Mouse (Mus musculus) forebrain, embryonic 13.5 days (tissue): Measurements from ENCODE around the gene Cd3d. TPM values are rescaled to one million over a fixed set of nuclear protein-coding genes. Genes with fewer than 3 reads are reported as not detected.
"Not testable (repeated sequence)": the region's sequence is repeated elsewhere in the genome, so short reads cannot be mapped to it uniquely, and the experiment has no call there.

Experiments used
- ATAC-seq: fragments of 200-750 bp; cut with Nextera tagmentation; 2 replicates; pipeline ENCODE4 v1.8.0; 2017
- H3K27ac ChIP-seq: fragments of 300-500 bp; sonication (generic); 2 replicates; pipeline ENCODE4 v1.5.1; 2015; ENCODE audit warnings: inconsistent platforms, mild to moderate bottlenecking, moderate library complexity
- H3K27me3 ChIP-seq: fragments of 300-500 bp; sonication (generic); 2 replicates; pipeline ENCODE4 v1.6.1; 2015; ENCODE audit warnings: mild to moderate bottlenecking, inconsistent platforms
- H3K36me3 ChIP-seq: fragments of 300-500 bp; sonication (generic); 2 replicates; pipeline ENCODE4 v1.6.1; 2015; ENCODE audit warnings: mild to moderate bottlenecking, inconsistent platforms; ENCODE audit not compliant: poor library complexity, severe bottlenecking
- H3K4me1 ChIP-seq: fragments of 300-500 bp; sonication (generic); 2 replicates; pipeline ENCODE4 v1.6.1; 2015; ENCODE audit warnings: inconsistent platforms
- H3K4me2 ChIP-seq: fragments of 300-500 bp; sonication (generic); 2 replicates; pipeline ENCODE4 v1.6.1; 2015; ENCODE audit warnings: inconsistent platforms, mild to moderate bottlenecking, moderate library complexity
- H3K4me3 ChIP-seq: fragments of 300-500 bp; sonication (generic); 2 replicates; pipeline ENCODE4 v1.5.1; 2015; ENCODE audit warnings: mild to moderate bottlenecking, inconsistent platforms
- H3K9ac ChIP-seq: fragments of 300-500 bp; sonication (generic); 2 replicates; pipeline ENCODE4 v1.6.1; 2015; ENCODE audit warnings: mild to moderate bottlenecking, inconsistent platforms
- H3K9me3 ChIP-seq: fragments of 300-500 bp; sonication (generic); replicated peaks from 2 replicates; pipeline ENCODE4 v1.6.1; 2016; ENCODE audit warnings: inconsistent platforms
- WGBS: fragments of 180-500 bp; shearing (Covaris S2); methylation state at CpG from one replicate; pipeline ENCODE4 v1.1.7; 2015; 5-methylcytosine and 5-hydroxymethylcytosine counted together
- polyA plus RNA-seq: library from polyadenylated mRNA; unstranded; fragments of >200 nt; fragmentation: Nextera tagmentation; extraction: Ambion mirVana; gene quantifications from 2 replicates; pipeline ENCODE4 v1.2.1, GENCODE M21; 2015

The Cd3d gene
- not detected in 2 replicates for polyA plus RNA-seq

DNA sequence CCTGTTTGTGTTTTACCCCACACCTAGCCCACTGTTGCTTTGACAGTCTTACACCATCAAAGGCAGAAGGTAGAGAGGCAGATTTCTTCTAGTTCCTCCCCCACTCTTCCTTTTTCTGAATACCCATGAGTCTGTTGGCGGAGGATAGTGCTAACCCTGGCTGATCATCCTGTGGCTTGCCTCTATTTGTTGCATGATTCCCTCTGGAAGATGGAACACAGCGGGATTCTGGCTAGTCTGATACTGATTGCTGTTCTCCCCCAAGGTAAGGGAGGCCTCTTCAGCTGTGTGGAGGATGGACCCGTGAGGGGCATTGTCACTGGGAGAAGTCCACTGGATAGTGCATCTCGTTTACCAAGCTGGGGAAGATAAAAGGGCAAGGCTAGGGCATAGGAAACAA is at the start of gene Cd3d:
TSS of gene Cd3d (plus strand) at position 111 of the 400 bp plus-strand sequence.
- no peak within 1 kb of the TSS for H3K4me2 ChIP-seq
- 75% methylated on average over 4 of the region's 4 CpGs for WGBS
- H3K36me3 ChIP-seq = no peaks in the 10 kb centered on the region
- no peak within 1 kb of the TSS for H3K27ac ChIP-seq
- H3K4me1 ChIP-seq = no peaks in the 10 kb centered on the region
- no peak within 1 kb of the TSS for H3K9ac ChIP-seq
- H3K4me3 ChIP-seq = no peak within 1 kb of the TSS
- no peak for ATAC-seq
- H3K9me3 ChIP-seq = no peaks in the 10 kb centered on the region
- H3K27me3 ChIP-seq = peaks cover 8% of the 10 kb centered on the region; the same call in 1 of the 2 replicates

DNA sequence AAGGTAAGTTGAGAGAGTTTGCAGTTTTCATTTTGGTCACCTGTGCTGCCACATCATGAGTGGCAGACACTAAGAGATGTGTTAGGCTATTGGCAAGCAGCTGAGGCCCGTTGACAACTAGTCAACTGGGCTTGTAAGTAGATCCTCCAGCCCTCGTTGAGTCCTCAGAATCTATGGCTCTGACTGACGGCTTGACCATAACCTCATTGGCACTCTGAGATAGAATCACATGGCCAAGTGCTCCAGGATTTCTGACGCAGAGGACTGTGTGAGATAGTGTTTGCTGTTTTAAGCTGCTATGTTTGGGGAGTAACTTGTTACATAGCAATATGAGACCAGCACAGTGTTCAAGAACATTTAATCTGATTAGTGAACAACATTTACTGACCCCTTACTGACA is 39.8 kb upstream of the Cd3d start:
- Histone ChIP-seq H3K27me3 (no peaks in the 10 kb centered on the region), H3K4me2 (no peak overlapping the region), H3K9me3 (no peaks in the 10 kb centered on the region), H3K4me1 (no peaks in the 10 kb centered on the region), H3K27ac (no peak overlapping the region), H3K36me3 (peaks cover 94% of the 10 kb centered on the region), H3K9ac (no peak overlapping the region), H3K4me3 (no peak overlapping the region)
- no peak for ATAC-seq
- 87% methylated on average over 4 of the region's 4 CpGs for WGBS

DNA sequence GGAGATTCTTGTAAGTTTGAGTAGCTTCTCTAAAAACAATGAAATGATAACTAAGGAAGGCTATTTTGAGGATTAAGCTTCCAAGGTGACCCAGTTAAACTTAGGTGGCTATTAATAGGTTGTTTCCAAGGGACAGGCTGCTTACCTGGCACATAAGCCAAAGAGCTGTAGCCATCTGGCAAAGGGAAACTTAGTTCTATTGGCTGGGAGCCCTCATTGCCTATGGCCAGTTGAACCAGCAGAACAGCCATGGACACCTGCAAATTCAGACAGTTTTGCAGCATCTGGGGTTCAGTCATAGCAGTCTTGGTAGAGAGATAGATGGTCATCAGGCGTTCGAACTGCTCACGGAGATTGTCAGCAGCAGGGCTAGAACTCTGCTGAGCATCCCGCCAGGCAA is 39.2 kb upstream of the Cd3d start:
- Histone ChIP-seq H3K36me3 (peaks cover 94% of the 10 kb centered on the region), H3K27me3 (no peaks in the 10 kb centered on the region), H3K4me1 (no peaks in the 10 kb centered on the region), H3K9me3 (no peaks in the 10 kb centered on the region), H3K9ac (no peak overlapping the region), H3K4me2 (no peak overlapping the region), H3K4me3 (no peak overlapping the region), H3K27ac (no peak overlapping the region)
- WGBS = 98% methylated on average over 4 of the region's 4 CpGs
- no peak for ATAC-seq

DNA sequence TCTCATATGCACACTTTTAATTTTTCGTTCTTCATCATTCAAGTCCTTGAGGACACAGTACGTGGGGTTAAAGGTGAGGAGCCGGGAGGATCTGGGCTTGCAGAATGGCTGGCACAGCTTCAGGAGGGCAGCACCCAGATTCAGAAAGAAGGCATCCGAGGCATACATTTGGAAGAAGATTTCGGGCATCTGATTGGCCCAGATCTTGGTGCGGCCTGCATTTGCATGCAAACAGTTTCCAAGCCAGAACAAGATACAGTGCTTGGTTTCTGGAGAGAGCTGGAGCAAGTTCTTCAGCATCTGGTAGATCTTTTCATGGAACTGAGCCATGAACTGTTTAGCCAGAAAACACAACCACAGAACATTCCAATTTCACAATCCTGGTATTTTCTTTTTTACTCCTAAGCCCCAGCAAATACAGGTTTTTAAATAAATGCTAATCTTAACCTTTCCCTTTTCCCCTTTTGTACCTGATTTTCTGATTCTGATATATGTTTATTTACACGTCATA is 35.3 kb upstream of the Cd3d start:
- 96% methylated on average over 7 of the region's 7 CpGs for WGBS
- Histone ChIP-seq H3K4me2 (no peak overlapping the region), H3K27ac (no peak overlapping the region), H3K4me1 (no peaks in the 10 kb centered on the region), H3K36me3 (peaks cover 98% of the 10 kb centered on the region), H3K9me3 (no peaks in the 10 kb centered on the region), H3K4me3 (no peak overlapping the region), H3K9ac (no peak overlapping the region), H3K27me3 (no peaks in the 10 kb centered on the region)
- ATAC-seq = no peak

DNA sequence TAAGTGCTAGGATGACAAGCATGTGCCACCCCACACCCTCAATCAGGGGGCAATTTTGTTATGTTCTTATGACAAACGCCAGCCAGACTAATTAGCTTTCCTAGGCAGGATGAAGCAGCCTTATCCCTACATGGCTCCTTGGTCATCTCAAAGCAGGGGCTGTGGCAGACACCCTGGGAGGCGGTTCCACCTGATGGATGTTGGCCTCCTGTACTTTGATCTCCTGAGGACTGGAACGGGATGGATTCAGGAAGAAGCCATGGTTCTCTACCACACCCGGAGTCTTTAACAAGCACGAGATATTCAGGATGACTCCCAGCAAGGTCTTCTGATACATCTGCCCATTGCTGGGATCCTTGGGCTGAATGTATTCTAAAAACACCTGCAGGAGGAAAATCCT is 33.8 kb upstream of the Cd3d start:
- Histone ChIP-seq H3K27me3 (no peaks in the 10 kb centered on the region), H3K36me3 (peaks cover 97% of the 10 kb centered on the region), H3K9ac (no peak overlapping the region), H3K27ac (no peak overlapping the region), H3K9me3 (no peaks in the 10 kb centered on the region), H3K4me1 (no peaks in the 10 kb centered on the region), H3K4me2 (no peak overlapping the region), H3K4me3 (no peak overlapping the region)
- WGBS = 89% methylated on average over 5 of the region's 5 CpGs
- ATAC-seq = no peak

DNA sequence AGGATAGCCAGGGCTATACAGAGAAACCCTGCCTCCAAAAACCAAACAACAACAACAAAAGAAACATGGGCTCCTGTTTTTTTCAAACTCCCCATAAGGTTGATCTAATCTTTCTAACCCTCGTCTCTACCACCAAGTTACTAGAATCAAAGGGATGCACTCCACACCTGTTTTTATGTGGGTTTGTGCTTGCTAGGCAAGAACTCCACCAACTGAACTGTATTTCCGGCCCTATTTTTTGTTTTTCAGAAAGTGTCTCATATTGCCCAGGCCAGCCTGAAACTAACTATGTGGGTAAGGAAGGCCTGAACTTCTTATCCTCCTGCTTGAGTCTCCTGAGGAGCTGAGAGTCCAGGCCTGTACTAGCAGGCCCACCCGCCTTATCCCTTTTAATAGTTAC is 27.2 kb upstream of the Cd3d start:
- no peak overlapping the region for H3K27ac ChIP-seq
- H3K9ac ChIP-seq = no peak overlapping the region
- peaks cover 82% of the 10 kb centered on the region for H3K36me3 ChIP-seq
- H3K27me3 ChIP-seq = no peaks in the 10 kb centered on the region
- 88% methylated on average over 3 of the region's 3 CpGs for WGBS
- no peaks in the 10 kb centered on the region for H3K9me3 ChIP-seq
- no peak overlapping the region for H3K4me2 ChIP-seq
- no peaks in the 10 kb centered on the region for H3K4me1 ChIP-seq
- ATAC-seq = no peak
- no peak overlapping the region for H3K4me3 ChIP-seq

DNA sequence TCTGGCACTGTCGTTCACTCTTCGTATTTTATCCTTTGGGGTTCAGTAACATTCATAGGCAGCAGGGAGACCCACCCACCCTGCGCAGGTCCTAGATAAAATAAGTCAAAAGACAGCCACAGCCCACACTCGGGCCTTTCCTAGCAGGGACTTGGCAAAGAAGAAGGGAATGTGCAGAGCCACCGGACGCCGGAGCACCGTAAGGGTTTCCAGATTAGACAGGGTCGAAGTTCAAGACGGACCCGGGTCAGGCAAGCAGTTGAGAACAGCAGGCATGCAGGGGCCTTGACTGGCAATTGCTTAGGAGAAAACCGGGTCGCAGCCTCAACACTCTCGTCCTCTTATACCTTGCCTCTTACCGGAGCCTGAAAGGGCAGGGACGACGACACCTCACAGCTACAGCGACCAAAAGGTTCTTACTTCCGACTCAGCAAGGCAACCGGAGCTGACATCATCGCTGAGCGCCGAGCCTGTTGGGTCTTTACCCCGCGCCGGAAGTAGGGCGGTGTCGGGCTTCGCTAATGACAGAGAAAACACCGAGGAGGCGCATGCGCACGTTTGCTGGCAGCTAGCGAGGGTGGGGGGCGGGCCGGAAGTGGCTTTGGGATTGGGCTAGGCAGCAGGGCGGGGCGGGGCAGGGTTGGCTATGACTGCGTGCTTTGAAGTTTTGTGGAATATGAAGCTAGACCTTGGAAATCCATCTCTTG is 16.3 kb upstream of the Cd3d start, which contains the start of gene Ube4a:
TSS of gene Ube4a (minus strand) at position 475 of the 707 bp plus-strand sequence.
- Histone ChIP-seq H3K9ac (peak within 1 kb of the TSS; percentile 80), H3K4me1 (peaks cover 16% of the 10 kb centered on the region), H3K36me3 (peaks cover 25% of the 10 kb centered on the region), H3K9me3 (no peaks in the 10 kb centered on the region), H3K4me3 (peak within 1 kb of the TSS; percentile 88), H3K27me3 (peaks cover 3% of the 10 kb centered on the region; the same call in 1 of the 2 replicates), H3K27ac (no peak within 1 kb of the TSS), H3K4me2 (peak within 1 kb of the TSS; percentile 93)
- WGBS = 1% methylated on average over 38 of the region's 39 CpGs
- ATAC-seq = peak; percentile 96

DNA sequence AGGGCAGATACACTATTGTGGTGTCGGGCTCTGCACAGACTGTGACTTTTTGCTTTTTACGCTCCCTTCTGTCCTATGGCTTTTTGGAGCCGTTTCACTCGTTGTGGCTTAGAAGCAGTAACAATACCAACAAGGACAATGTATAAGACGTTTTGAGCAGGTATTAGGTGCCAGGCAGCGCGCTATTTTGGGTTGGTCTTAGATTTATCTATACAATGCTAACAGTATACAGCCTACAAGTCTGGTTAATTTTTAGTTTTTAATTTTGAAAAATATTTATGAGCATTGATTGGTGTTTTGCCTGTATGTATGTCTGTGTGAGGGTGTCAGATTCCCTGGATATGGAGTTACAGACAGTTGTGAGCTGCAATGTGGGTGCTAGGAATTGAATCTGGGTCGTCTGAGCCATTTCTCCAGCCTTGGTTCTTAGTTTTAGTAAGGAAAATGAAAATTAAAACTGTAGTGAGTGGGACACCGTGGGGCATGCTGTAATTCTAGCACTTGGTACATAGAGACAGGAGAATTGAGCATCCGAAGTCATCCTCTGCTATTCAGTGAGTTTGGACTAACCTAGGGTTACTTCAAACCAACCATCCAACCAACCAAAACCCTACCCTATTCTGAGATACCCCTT is 15.6 kb upstream of the Cd3d start:
- Histone ChIP-seq H3K9ac (peak overlapping the region; percentile 41), H3K36me3 (peaks cover 21% of the 10 kb centered on the region), H3K9me3 (no peaks in the 10 kb centered on the region), H3K4me3 (peak overlapping the region; percentile 88), H3K4me1 (peaks cover 16% of the 10 kb centered on the region), H3K27ac (no peak overlapping the region), H3K4me2 (peak overlapping the region; percentile 68), H3K27me3 (peaks cover 7% of the 10 kb centered on the region)
- peak; percentile 12 for ATAC-seq
- 13% methylated on average over 10 of the region's 10 CpGs for WGBS

DNA sequence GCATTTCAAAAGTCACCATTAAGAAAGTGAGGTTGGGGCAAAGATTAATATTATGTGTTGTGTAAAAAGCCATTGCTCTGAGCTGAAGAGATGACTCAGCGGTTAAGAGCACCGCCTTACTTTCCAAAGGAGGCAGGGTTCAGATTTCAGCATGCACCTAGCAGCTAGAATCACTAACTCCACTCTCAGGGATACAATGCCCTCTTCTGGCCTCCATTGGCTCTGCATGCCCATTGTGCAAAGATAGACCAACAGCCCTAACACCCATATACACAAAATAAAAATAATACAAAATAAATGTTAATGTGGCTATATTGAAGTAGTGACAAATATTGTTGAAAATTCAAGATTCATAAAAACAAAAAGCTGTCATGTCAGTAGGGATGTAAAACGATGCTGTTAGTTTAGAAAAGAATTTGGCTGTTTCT is 14.8 kb upstream of the Cd3d start:
- H3K27ac ChIP-seq = no peak overlapping the region
- H3K4me3 ChIP-seq = no peak overlapping the region
- peaks cover 16% of the 10 kb centered on the region for H3K4me1 ChIP-seq
- no peak overlapping the region for H3K4me2 ChIP-seq
- 21% methylated on average over 3 of the region's 3 CpGs for WGBS
- no peaks in the 10 kb centered on the region for H3K9me3 ChIP-seq
- peaks cover 13% of the 10 kb centered on the region for H3K27me3 ChIP-seq
- no peak overlapping the region for H3K9ac ChIP-seq
- ATAC-seq = no peak
- peaks cover 12% of the 10 kb centered on the region for H3K36me3 ChIP-seq

DNA sequence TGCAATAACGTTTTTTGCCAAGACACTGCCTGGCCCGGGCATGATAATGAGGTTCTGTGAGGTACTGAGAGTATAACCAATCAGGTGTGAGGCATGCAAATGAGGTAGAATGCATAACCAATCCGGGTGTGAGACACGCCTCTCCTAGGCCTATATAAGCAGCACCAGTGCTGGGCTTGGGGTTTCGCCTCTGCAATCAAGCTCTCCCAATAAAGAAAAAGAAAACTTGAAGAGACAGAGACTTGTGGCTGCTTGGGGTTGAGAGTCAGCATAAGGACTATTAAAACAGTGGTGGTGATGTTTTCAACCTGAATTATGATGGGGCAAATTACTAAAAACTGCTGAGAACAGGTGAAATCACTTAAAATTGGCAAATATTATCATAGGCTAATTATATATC is 13.8 kb upstream of the Cd3d start:
- 81% methylated on average over 5 of the region's 5 CpGs for WGBS
- not testable (repeated sequence) for H3K36me3 ChIP-seq, H3K4me2 ChIP-seq, H3K27ac ChIP-seq, H3K4me3 ChIP-seq, H3K9me3 ChIP-seq, H3K9ac ChIP-seq, ATAC-seq
- H3K27me3 ChIP-seq = peaks cover 13% of the 10 kb centered on the region
- peaks cover 16% of the 10 kb centered on the region for H3K4me1 ChIP-seq

DNA sequence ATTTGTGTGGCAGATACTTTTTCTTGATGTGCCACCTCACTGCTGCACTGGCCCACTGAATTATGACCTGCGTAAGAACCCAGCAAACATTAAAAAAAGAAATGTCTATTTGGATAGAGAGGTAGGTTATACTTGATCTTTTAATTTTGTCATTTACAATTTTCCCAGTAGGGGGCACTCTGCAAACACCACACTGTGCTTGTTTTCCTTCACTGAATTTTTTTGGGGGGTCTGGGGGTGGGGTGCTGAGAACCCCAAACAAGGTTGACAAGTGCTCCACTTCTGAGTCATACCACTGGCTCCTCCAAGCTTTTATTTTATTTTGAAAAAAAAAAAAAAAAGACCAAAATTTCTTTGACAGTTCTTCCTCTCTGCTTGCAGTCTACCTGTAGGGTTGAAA is 12.1 kb upstream of the Cd3d start:
- H3K4me2 ChIP-seq = no peak overlapping the region
- no peaks in the 10 kb centered on the region for H3K9me3 ChIP-seq
- no peak overlapping the region for H3K27ac ChIP-seq
- peaks cover 12% of the 10 kb centered on the region for H3K4me1 ChIP-seq
- H3K36me3 ChIP-seq = no peaks in the 10 kb centered on the region
- peaks cover 27% of the 10 kb centered on the region for H3K27me3 ChIP-seq
- 67% methylated on average over 1 of the region's 1 CpGs for WGBS
- H3K4me3 ChIP-seq = no peak overlapping the region
- ATAC-seq = no peak
- H3K9ac ChIP-seq = no peak overlapping the region

DNA sequence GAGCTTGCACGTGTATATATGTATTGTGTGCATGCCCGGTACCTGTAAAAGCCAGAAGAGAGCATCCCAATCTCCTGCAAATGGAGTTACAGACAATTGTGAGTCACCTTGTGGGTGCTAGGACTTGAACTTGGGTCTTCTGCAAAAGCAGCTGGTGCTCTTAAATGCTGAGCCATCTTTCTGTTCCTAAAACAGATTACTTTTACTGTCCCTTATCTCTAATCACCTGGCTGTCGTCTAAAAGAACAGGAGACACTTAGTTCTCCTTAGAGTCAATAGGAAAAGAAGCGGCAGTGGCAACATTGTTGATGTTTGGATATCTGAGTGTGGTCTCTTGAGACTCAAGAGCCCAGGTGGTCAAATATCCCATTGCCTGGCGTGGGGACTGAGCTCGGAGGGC is 3.8 kb upstream of the Cd3d start:
- no peak overlapping the region for H3K27ac ChIP-seq
- H3K9me3 ChIP-seq = no peaks in the 10 kb centered on the region
- H3K36me3 ChIP-seq = no peaks in the 10 kb centered on the region
- WGBS = 74% methylated on average over 6 of the region's 6 CpGs
- no peak for ATAC-seq
- no peak overlapping the region for H3K4me3 ChIP-seq
- no peaks in the 10 kb centered on the region for H3K4me1 ChIP-seq
- peaks cover 27% of the 10 kb centered on the region for H3K27me3 ChIP-seq
- H3K9ac ChIP-seq = no peak overlapping the region
- no peak overlapping the region for H3K4me2 ChIP-seq
